Mouse (Mus musculus) ES-CJ7 (cell line): ENCODE data around the gene Scgb1b18.
"Not testable (repeated sequence)": the region's sequence is repeated elsewhere in the genome, so short reads cannot be mapped to it uniquely, and the experiment has no call there.

Source experiments
- DNase-seq: peaks from one replicate; pipeline ENCODE4 v3.0.0; 2011; ENCODE audit warnings: low read depth, low spot score

Scgb1b18 gene

GRCm38 (mm10) chr7:33185268-33185667 lies at the start of gene Scgb1b18:
Gene Scgb1b18, plus strand, starts transcription at chr7:33185568.
- not testable (repeated sequence) for DNase-seq

- DNase-seq, result not testable (repeated sequence)
These were observed 11.6 kb upstream of the Scgb1b18 start, which contains the start of gene Scgb2b18 for GRCm38 (mm10) chr7:33173764-33174163. Gene Scgb2b18, minus strand, starts transcription at chr7:33173864.
